Mouse (Mus musculus): ENCODE data around the gene Carmil1. TPM values are rescaled to one million over a fixed set of nuclear protein-coding genes. Genes with fewer than 3 reads are reported as not detected.

Gene Carmil1
- polyA plus RNA-seq, 1 experiment from 2014 or later = 8.4 TPM

GRCm38 (mm10) chr13:24147006-24147405 is 133.6 kb downstream of the Carmil1 start:
- Histone ChIP-seq H3K4me2 (no peak overlapping the region), H3K36me3 (no peaks in the 10 kb centered on the region), H3K9me3 (no peaks in the 10 kb centered on the region), H3K4me3 (no peak overlapping the region), H3K4me1 (peaks cover 8% of the 10 kb centered on the region), H3K27me3 (replicated peaks) (peaks cover 80% of the 10 kb centered on the region), H3K27ac (replicated peaks) (no peak overlapping the region), H3K9ac (no peak overlapping the region)
- ATAC-seq (ENCODE audit: extremely low read depth, insufficient number of reproducible peaks, low FRiP score, low TSS enrichment) = no peak
- 68% methylated on average over 3 of the region's 3 CpGs for whole genome bisulfite sequencing

DNA sequence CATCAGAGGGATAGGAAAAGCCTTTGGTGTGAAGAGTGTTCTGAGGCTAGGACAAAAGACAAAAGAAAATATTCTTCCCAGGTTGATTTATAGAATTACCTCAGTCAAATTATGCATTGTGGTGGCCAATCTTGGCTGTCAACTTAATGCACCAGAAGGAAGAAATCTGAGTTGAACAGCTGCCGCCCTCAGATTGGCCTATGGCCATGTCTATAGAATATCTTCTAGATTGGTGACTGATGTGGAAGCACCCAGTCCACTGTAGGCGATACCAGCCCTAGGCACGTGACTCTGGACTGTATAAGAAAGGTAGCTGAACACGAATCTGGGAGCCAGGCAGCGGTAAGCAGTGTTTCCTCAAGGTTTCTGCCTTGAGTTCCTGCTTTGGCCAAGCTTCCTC is 134.1 kb downstream of the Carmil1 start:
- 85% methylated on average over 5 of the region's 5 CpGs for WGBS
- no peak overlapping the region for H3K4me2 ChIP-seq
- H3K4me3 ChIP-seq = no peak overlapping the region
- H3K27me3 ChIP-seq (replicated peaks) = peaks cover 76% of the 10 kb centered on the region
- peaks cover 13% of the 10 kb centered on the region for H3K4me1 ChIP-seq
- no peaks in the 10 kb centered on the region for H3K9me3 ChIP-seq
- ATAC-seq (ENCODE audit: extremely low read depth, insufficient number of reproducible peaks, low FRiP score, low TSS enrichment) = no peak
- no peak overlapping the region for H3K9ac ChIP-seq
- no peaks in the 10 kb centered on the region for H3K36me3 ChIP-seq
- H3K27ac ChIP-seq (replicated peaks) = no peak overlapping the region

DNA sequence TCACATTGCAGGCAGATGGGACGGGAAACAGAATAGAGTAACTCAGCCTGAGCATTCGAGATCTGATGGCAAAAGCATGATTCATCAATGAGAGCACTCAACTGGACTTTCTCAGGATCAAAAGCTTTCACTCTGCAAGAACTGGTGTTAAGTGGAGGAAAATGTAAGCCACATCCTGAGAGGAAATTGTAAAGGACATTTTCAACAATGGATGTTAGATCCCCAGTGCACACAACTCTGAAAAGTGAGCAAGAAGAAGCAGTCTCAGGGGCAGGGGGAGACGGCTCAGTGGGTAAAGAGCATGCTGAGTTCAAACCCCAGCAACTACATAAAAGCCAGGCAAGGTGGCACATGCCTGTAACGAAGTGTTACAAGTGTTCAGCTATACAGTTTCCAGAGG is 135.7 kb downstream of the Carmil1 start:
- H3K9ac ChIP-seq = no peak overlapping the region
- H3K4me3 ChIP-seq = no peak overlapping the region
- no peaks in the 10 kb centered on the region for H3K36me3 ChIP-seq
- H3K4me1 ChIP-seq = peaks cover 14% of the 10 kb centered on the region
- WGBS = 42% methylated on average over 4 of the region's 4 CpGs
- no peak for ATAC-seq (ENCODE audit: extremely low read depth, insufficient number of reproducible peaks, low FRiP score, low TSS enrichment)
- peaks cover 79% of the 10 kb centered on the region for H3K27me3 ChIP-seq (replicated peaks)
- H3K27ac ChIP-seq (replicated peaks) = no peak overlapping the region
- no peak overlapping the region for H3K4me2 ChIP-seq
- no peaks in the 10 kb centered on the region for H3K9me3 ChIP-seq

GRCm38 (mm10) chr13:24144141-24144540 is 136.5 kb downstream of the Carmil1 start:
- Histone ChIP-seq H3K4me1 (peaks cover 14% of the 10 kb centered on the region), H3K4me2 (no peak overlapping the region), H3K9ac (no peak overlapping the region), H3K27ac (replicated peaks) (no peak overlapping the region), H3K36me3 (no peaks in the 10 kb centered on the region), H3K27me3 (replicated peaks) (peaks cover 82% of the 10 kb centered on the region), H3K9me3 (no peaks in the 10 kb centered on the region), H3K4me3 (no peak overlapping the region)
- WGBS = 42% methylated on average over 2 of the region's 2 CpGs
- no peak for ATAC-seq (ENCODE audit: extremely low read depth, insufficient number of reproducible peaks, low FRiP score, low TSS enrichment)

DNA sequence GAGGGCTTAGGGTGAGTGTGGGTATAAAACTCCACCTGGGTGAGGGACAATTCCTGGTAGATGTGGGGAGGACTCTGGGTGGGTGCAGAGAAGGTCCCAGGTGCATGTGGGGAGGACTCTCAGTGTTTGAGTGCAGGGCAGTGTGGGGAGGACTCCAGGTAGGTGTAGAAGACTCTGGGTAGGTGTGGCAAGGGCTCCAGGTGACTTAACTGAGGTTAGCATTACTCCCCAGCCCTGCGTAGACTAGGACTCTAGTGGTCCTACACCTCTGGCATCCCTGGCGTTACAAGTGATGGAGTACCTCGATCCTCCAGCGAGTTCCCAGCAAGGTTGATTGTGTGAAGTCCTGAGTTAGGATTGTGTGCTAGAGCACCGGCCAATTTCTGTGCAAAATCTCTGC is 143.8 kb downstream of the Carmil1 start:
- no peak overlapping the region for H3K27ac ChIP-seq (replicated peaks)
- no peaks in the 10 kb centered on the region for H3K36me3 ChIP-seq
- H3K27me3 ChIP-seq (replicated peaks) = peaks cover 88% of the 10 kb centered on the region
- no peak overlapping the region for H3K4me3 ChIP-seq
- no peak overlapping the region for H3K4me2 ChIP-seq
- ATAC-seq (ENCODE audit: extremely low read depth, insufficient number of reproducible peaks, low FRiP score, low TSS enrichment) = no peak
- 88% methylated on average over 5 of the region's 5 CpGs for WGBS
- no peak overlapping the region for H3K9ac ChIP-seq
- H3K4me1 ChIP-seq = peaks cover 16% of the 10 kb centered on the region
- no peaks in the 10 kb centered on the region for H3K9me3 ChIP-seq

DNA sequence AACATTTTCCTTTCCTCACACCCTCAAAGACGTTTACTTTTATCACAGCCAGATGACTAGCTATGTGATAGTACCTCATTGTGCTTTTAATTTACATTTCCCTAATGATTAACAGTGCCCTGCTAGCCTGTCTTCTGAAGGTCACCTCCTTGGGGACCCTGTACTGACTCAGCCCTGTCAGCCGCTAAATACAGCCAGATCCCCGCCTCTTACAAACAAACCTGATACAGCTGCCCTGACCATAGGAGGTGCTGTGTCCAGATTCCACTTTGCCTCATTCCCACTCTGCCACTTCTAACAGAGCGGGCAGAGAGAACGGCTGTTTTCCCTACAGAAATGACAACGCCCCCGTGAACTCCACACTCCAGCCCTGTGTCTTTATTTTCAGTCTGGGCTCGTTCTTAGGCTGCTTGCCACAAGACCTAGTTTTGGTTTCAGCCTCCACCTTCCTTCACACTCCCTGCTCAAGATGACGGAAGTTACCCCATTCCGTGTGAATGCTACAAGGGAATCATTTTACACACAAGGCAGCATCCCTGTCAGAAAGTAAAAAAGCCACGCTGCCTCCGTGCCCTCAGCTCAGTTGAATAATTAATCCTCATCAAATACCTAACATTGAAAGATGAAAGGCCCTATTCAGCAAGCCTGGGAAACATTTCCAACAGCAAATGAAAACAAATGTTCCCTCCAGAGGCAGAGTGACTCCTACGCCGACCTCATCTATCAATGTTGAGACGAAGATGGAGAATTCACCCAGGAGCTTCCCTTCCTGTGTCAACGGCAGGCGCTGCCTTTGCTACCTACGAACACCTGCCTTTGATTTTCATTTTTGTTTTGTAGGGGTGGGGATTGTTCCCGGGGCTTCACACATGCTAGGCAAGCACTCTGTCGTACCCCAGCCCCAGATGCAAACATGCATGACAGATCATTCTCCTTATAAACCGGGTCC is 145.0 kb downstream of the Carmil1 start:
- peak overlapping the region; percentile 26; the same call in 1 of the 2 replicates for H3K4me2 ChIP-seq
- H3K27me3 ChIP-seq (replicated peaks) = peaks cover 91% of the 10 kb centered on the region

GRCm38 (mm10) chr13:24132866-24133265 is 147.7 kb downstream of the Carmil1 start:
- 75% methylated on average over 3 of the region's 3 CpGs for WGBS
- Histone ChIP-seq H3K9ac (no peak overlapping the region), H3K9me3 (no peaks in the 10 kb centered on the region), H3K27me3 (replicated peaks) (peaks cover 72% of the 10 kb centered on the region), H3K4me3 (no peak overlapping the region), H3K4me1 (peaks cover 12% of the 10 kb centered on the region; the same call in 1 of the 2 replicates), H3K4me2 (no peak overlapping the region), H3K36me3 (no peaks in the 10 kb centered on the region), H3K27ac (replicated peaks) (no peak overlapping the region)
- ATAC-seq (ENCODE audit: extremely low read depth, insufficient number of reproducible peaks, low FRiP score, low TSS enrichment) = no peak

More for the DNA sequence above, 145.0 kb downstream of the Carmil1 start:
- WGBS = 58% methylated on average over 21 of the region's 21 CpGs
- Histone ChIP-seq H3K36me3 (no peaks in the 10 kb centered on the region), H3K4me1 (peaks cover 12% of the 10 kb centered on the region; the same call in 1 of the 2 replicates), H3K9me3 (no peaks in the 10 kb centered on the region), H3K9ac (no peak overlapping the region), H3K4me3 (no peak overlapping the region), H3K27ac (replicated peaks) (no peak overlapping the region)
- ATAC-seq (ENCODE audit: extremely low read depth, insufficient number of reproducible peaks, low FRiP score, low TSS enrichment) = no peak

- no peak overlapping the region for H3K4me2 ChIP-seq
- no peaks in the 10 kb centered on the region for H3K9me3 ChIP-seq
- WGBS = 63% methylated on average over 5 of the region's 5 CpGs
- H3K9ac ChIP-seq = no peak overlapping the region
- no peaks in the 10 kb centered on the region for H3K36me3 ChIP-seq
- H3K27me3 ChIP-seq (replicated peaks) = peaks cover 59% of the 10 kb centered on the region
- no peak for ATAC-seq (ENCODE audit: extremely low read depth, insufficient number of reproducible peaks, low FRiP score, low TSS enrichment)
- H3K27ac ChIP-seq (replicated peaks) = no peak overlapping the region
- H3K4me1 ChIP-seq = peaks cover 12% of the 10 kb centered on the region; the same call in 1 of the 2 replicates
- no peak overlapping the region for H3K4me3 ChIP-seq
These were observed 149.3 kb downstream of the Carmil1 start for GRCm38 (mm10) chr13:24131319-24131718.

DNA sequence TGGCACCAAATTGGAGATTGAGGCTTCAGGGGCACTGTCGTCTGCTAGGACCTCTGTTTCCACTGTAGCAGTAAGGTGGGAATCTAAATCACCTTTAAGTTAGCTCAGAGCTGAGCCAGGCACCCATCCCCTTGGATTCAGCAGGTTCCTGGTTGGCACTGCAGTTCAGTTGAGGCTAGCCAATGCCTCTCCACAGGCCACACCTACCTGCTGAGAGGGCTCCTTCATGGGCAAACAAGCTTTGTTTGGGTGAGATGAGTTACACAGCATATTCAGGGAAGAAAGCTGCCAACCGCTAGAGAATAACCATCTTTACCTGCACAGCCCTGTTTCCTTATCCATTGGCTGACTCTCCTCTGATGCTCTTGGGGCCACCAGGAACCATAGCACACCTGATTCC is 149.9 kb downstream of the Carmil1 start:
- 92% methylated on average over 2 of the region's 2 CpGs for WGBS
- no peak overlapping the region for H3K4me2 ChIP-seq
- peaks cover 8% of the 10 kb centered on the region; the same call in 1 of the 2 replicates for H3K4me1 ChIP-seq
- no peaks in the 10 kb centered on the region for H3K9me3 ChIP-seq
- ATAC-seq (ENCODE audit: extremely low read depth, insufficient number of reproducible peaks, low FRiP score, low TSS enrichment) = no peak
- no peaks in the 10 kb centered on the region for H3K36me3 ChIP-seq
- no peak overlapping the region for H3K4me3 ChIP-seq
- H3K9ac ChIP-seq = no peak overlapping the region
- no peak overlapping the region for H3K27ac ChIP-seq (replicated peaks)
- peaks cover 53% of the 10 kb centered on the region for H3K27me3 ChIP-seq (replicated peaks)

GRCm38 (mm10) chr13:24128731-24129130 is 151.9 kb downstream of the Carmil1 start:
- Histone ChIP-seq H3K9me3 (no peaks in the 10 kb centered on the region), H3K27me3 (replicated peaks) (peaks cover 35% of the 10 kb centered on the region), H3K4me1 (no peaks in the 10 kb centered on the region), H3K9ac (no peak overlapping the region), H3K36me3 (no peaks in the 10 kb centered on the region), H3K4me2 (no peak overlapping the region), H3K4me3 (no peak overlapping the region), H3K27ac (replicated peaks) (no peak overlapping the region)
- WGBS = 97% methylated on average over 1 of the region's 1 CpGs
- no peak for ATAC-seq (ENCODE audit: extremely low read depth, insufficient number of reproducible peaks, low FRiP score, low TSS enrichment)

GRCm38 (mm10) chr13:24125865-24126264 is 154.7 kb downstream of the Carmil1 start:
- no peak overlapping the region for H3K4me2 ChIP-seq
- H3K36me3 ChIP-seq = no peaks in the 10 kb centered on the region
- peaks cover 11% of the 10 kb centered on the region; the same call in 1 of the 2 replicates for H3K27me3 ChIP-seq (replicated peaks)
- no peak overlapping the region for H3K4me3 ChIP-seq
- no peak overlapping the region for H3K27ac ChIP-seq (replicated peaks)
- no peaks in the 10 kb centered on the region for H3K4me1 ChIP-seq
- no peak for ATAC-seq (ENCODE audit: extremely low read depth, insufficient number of reproducible peaks, low FRiP score, low TSS enrichment)
- 53% methylated on average over 6 of the region's 6 CpGs for WGBS
- H3K9ac ChIP-seq = no peak overlapping the region
- no peaks in the 10 kb centered on the region for H3K9me3 ChIP-seq

Measured in heart, embryonic 13.5 days (tissue).